Mouse (Mus musculus) stomach, embryonic 14.5 days (tissue): ENCODE results near the gene Cadm1. TPM values are rescaled to one million over a fixed set of nuclear protein-coding genes. Genes with fewer than 3 reads are reported as not detected.

Experiments
- ATAC-seq: fragments of 200-750 bp; cut with Nextera tagmentation; 2 replicates; pipeline ENCODE4 v1.8.0; 2017; ENCODE audit warnings: low read depth, moderate TSS enrichment; ENCODE audit not compliant: insufficient number of reproducible peaks, insufficient read depth, low FRiP score
- H3K27ac ChIP-seq: fragments of 300-500 bp; sonication (generic); 2 replicates; pipeline ENCODE4 v1.5.1; 2014; ENCODE audit warnings: mild to moderate bottlenecking, low read length, moderate library complexity, mixed read lengths
- H3K27me3 ChIP-seq: fragments of 300-500 bp; sonication (generic); 2 replicates; pipeline ENCODE4 v1.6.1; 2014; ENCODE audit warnings: low read length, control low read depth, mixed read lengths; ENCODE audit not compliant: control insufficient read depth, insufficient read depth
- H3K36me3 ChIP-seq: fragments of 300-500 bp; sonication (generic); 2 replicates; pipeline ENCODE4 v1.6.1; 2014; ENCODE audit warnings: mild to moderate bottlenecking, control low read depth, low read length, moderate library complexity, mixed read lengths; ENCODE audit not compliant: control insufficient read depth, insufficient read depth
- H3K4me1 ChIP-seq: fragments of 300-500 bp; sonication (generic); 2 replicates; pipeline ENCODE4 v1.6.1; 2014; ENCODE audit warnings: low read length, control low read depth, mixed read lengths; ENCODE audit not compliant: control insufficient read depth, insufficient read depth
- H3K4me2 ChIP-seq: fragments of 300-500 bp; sonication (generic); replicated peaks from 2 replicates; pipeline ENCODE4 v1.6.1; 2014; ENCODE audit warnings: low read depth, low read length, control low read depth
- H3K4me3 ChIP-seq: fragments of 300-500 bp; sonication (generic); 2 replicates; pipeline ENCODE4 v1.5.1; 2014; ENCODE audit warnings: low read depth, low read length, control low read depth
- H3K9ac ChIP-seq: fragments of 300-500 bp; sonication (generic); replicated peaks from 2 replicates; pipeline ENCODE4 v1.6.1; 2014; ENCODE audit warnings: low read depth, mild to moderate bottlenecking, control low read depth, low read length, moderate library complexity, mixed read lengths
- H3K9me3 ChIP-seq: fragments of 300-500 bp; sonication (generic); 2 replicates; pipeline ENCODE4 v1.6.1; 2016; ENCODE audit warnings: low read depth, low read length, control low read depth; ENCODE audit not compliant: control insufficient read depth
- WGBS: fragments of 180-500 bp; shearing (Covaris S2); extraction: QIAGEN DNeasy Blood & Tissue Kit; methylation state at CpG from one replicate; pipeline ENCODE4 v1.1.7; 2014; 5-methylcytosine and 5-hydroxymethylcytosine counted together
- polyA plus RNA-seq: library from polyadenylated mRNA; unstranded; fragments of >200 nt; fragmentation: Nextera tagmentation; extraction: Ambion mirVana; gene quantifications from 2 replicates; pipeline ENCODE4 v1.2.1, GENCODE M21; 2014

Gene Cadm1
- polyA plus RNA-seq, 1 experiment from 2014 or later, result 70.5 TPM

DNA sequence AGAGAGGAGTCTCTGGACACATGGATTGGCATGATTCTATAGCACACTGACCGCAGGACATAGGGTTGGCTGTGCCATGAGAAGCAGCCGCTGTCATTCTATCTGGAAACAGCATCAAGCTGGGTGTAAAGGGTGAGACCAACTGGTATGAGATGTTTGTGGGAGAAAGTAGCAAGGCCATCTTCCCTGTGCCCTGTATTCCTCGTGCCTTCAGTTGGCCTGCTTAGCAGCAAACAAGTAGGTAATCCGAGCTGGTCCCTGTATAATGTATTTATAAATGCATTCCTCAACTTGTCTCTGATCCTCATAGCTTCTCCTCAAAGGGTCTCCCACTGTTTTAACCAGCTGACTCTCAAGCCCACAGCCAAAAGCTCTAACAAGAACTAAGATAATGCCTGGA is 301.4 kb downstream of the Cadm1 start:
- Histone ChIP-seq H3K27ac (no peak overlapping the region), H3K4me2 (no peak overlapping the region), H3K36me3 (no peaks in the 10 kb centered on the region), H3K4me1 (0 out of 2 replicates have a peak, but pooled peaks cover 12% of the 10 kb centered on the region), H3K4me3 (no peak overlapping the region), H3K9me3 (no peaks in the 10 kb centered on the region), H3K9ac (no peak overlapping the region), H3K27me3 (no peaks in the 10 kb centered on the region)
- ATAC-seq, result no peak
- 70% methylated on average over 4 of the region's 4 CpGs for WGBS

DNA sequence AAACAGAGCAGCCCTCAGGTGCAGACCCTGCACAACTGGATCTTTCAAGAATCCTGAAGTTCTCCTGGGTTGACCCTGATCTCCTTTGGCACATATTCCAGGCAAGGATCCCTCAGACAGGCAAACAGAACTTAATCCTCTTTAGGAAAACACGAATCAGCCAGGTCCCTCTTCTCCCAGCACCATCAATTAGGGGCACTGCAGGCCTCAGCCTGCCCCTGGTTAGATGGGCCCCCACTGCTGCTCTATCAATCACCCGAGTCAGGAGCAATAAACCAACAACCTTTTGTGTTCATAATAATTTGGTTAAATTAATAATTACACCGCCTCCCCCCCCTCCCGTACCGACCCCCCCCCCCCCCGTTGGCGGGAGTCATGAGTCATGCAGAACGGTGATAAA is 308.2 kb downstream of the Cadm1 start:
- Histone ChIP-seq H3K4me2 (no peak overlapping the region; the same call in 1 of the 2 replicates), H3K27ac (no peak overlapping the region), H3K4me1 (0 out of 2 replicates have a peak, but pooled peaks cover 3% of the 10 kb centered on the region), H3K9me3 (no peaks in the 10 kb centered on the region), H3K36me3 (no peaks in the 10 kb centered on the region), H3K9ac (no peak overlapping the region), H3K4me3 (no peak overlapping the region), H3K27me3 (no peaks in the 10 kb centered on the region)
- WGBS, result 6% methylated on average over 7 of the region's 8 CpGs
- no peak; the same call in 1 of the 2 replicates for ATAC-seq

DNA sequence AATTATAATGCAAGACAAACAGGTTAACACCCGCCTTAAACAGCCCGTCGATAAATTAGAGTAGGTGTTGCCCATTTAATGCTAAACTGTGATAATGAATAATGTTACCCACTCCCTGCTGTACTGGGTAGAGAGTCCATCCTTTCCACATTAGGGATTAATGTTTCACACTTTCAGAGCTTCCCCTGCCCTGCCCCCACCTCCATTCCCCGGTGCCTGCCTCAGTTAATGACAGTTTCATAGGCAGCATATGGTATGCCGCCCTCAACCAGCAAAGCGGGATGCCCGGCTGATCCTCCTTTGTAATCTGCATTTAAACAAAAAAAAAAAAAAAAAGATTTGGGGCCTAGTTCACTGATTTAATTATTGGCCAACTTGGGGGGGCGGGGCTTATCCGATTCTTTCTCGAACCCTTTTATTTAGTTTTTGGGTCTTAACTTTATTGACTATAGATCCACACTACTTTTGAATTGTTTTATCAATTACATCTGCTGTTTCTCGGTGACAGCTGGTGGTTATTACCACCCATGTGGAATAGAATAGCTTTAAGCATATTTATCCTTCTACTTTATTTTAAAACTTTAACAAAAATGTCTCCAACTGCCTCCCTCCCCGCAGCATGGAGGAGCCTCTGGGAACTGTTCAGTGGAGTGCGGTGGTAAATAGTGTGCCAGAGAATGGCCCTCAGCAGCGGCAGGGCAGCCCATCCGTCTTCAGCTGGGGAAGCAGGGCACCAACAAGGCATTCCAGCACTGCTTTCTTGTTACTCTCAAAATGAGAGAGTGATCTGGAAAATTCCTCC is 309.1 kb downstream of the Cadm1 start:
- ATAC-seq, result no peak
- WGBS, result 28% methylated on average over 15 of the region's 15 CpGs
- Histone ChIP-seq H3K4me2 (no peak overlapping the region), H3K9me3 (no peaks in the 10 kb centered on the region), H3K27ac (no peak overlapping the region), H3K9ac (no peak overlapping the region), H3K4me1 (0 out of 2 replicates have a peak, but pooled peaks cover 3% of the 10 kb centered on the region), H3K4me3 (no peak overlapping the region), H3K36me3 (no peaks in the 10 kb centered on the region), H3K27me3 (no peaks in the 10 kb centered on the region)

DNA sequence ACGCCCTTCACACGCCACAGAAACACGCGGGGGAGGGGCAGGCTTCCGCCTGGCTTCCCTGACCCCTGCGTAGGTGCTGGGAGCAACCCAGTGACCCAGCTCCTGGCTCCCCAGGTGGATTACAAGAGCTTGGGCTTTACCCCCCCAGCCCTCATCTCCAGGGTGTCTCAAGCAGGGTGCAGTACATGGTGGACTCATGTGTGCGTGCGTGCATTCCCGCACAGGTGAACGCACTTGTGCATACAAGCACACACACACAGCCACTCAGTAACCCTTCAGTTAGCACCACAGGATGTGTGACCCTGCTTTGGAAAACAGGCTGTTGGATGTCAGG is 309.7 kb downstream of the Cadm1 start:
- Histone ChIP-seq H3K27me3 (no peaks in the 10 kb centered on the region), H3K9ac (no peak overlapping the region), H3K4me1 (0 out of 2 replicates have a peak, but pooled peaks cover 3% of the 10 kb centered on the region), H3K4me3 (no peak overlapping the region), H3K36me3 (no peaks in the 10 kb centered on the region), H3K4me2 (no peak overlapping the region), H3K27ac (no peak overlapping the region), H3K9me3 (no peaks in the 10 kb centered on the region)
- WGBS, result 65% methylated on average over 10 of the region's 10 CpGs
- ATAC-seq, result no peak

DNA sequence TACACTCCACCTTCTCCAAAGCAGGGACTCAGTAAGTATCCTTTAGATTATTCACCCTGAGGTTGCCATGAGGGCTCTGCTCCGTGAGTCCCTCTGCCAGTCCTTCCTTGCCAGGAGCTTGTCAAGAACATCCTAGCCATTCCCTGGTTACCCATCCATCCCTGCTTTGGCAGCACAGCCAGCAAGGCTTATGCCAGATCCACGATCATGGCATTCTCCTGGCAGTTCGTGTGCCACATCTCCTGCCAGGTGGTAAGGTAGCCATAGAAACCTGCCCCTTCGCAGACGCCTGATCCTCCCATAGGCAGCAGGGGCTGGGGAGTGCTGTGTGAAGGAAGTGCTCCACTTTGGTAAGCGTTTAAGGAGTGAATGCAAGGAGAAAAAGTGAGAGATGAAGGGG is 313.4 kb downstream of the Cadm1 start:
- Histone ChIP-seq H3K9me3 (no peaks in the 10 kb centered on the region), H3K27me3 (no peaks in the 10 kb centered on the region), H3K4me3 (no peak overlapping the region), H3K27ac (no peak overlapping the region), H3K36me3 (no peaks in the 10 kb centered on the region), H3K4me2 (no peak overlapping the region), H3K4me1 (0 out of 2 replicates have a peak, but pooled peaks cover 3% of the 10 kb centered on the region), H3K9ac (no peak overlapping the region)
- ATAC-seq, result no peak
- 86% methylated on average over 6 of the region's 6 CpGs for WGBS

DNA sequence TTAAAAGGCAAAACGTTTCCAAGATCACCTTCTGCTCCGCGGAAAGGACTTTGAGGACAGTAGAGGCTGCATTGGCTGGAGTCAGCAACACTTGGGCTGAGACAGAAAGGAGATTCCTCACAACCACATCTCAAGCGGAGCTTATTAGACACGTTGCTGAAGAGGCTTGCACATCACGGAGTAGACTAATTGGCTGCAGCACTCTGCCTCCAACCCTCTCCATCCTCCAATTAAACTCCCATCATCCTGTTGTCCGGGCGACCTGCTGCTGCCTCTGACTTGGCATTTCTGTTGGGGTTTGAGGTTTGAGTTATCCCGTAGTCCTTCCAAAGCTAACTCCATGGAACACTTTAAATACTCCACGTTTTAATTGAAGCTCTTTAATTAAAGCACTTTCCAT is 316.3 kb downstream of the Cadm1 start:
- Histone ChIP-seq H3K4me3 (no peak overlapping the region), H3K9me3 (no peaks in the 10 kb centered on the region), H3K27ac (no peak overlapping the region), H3K27me3 (no peaks in the 10 kb centered on the region), H3K4me1 (no peaks in the 10 kb centered on the region), H3K9ac (no peak overlapping the region), H3K36me3 (no peaks in the 10 kb centered on the region), H3K4me2 (no peak overlapping the region)
- WGBS, result 75% methylated on average over 10 of the region's 10 CpGs
- no peak for ATAC-seq

DNA sequence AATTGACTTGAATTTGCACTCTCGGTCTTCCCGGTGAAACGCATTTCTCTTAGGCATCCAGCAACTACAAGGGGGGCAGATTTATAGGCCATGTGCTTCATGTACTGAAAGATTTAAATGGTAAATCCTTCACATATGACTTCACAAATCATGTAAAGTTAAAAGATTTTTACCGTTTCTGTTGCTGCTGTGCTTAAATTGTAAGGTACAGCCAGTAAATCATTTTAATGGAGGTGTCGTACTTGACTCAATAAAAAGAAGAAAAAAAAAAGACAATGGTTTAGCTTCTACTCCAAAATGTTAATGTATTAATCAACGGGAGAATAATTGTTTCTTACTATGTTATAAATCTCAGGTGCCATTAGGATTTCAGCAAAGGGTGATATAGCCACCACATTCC is 317.0 kb downstream of the Cadm1 start:
- Histone ChIP-seq H3K9ac (no peak overlapping the region), H3K36me3 (no peaks in the 10 kb centered on the region), H3K4me1 (no peaks in the 10 kb centered on the region), H3K4me2 (no peak overlapping the region), H3K27me3 (no peaks in the 10 kb centered on the region), H3K9me3 (no peaks in the 10 kb centered on the region), H3K4me3 (no peak overlapping the region), H3K27ac (no peak overlapping the region)
- WGBS, result 48% methylated on average over 6 of the region's 6 CpGs
- ATAC-seq, result no peak

DNA sequence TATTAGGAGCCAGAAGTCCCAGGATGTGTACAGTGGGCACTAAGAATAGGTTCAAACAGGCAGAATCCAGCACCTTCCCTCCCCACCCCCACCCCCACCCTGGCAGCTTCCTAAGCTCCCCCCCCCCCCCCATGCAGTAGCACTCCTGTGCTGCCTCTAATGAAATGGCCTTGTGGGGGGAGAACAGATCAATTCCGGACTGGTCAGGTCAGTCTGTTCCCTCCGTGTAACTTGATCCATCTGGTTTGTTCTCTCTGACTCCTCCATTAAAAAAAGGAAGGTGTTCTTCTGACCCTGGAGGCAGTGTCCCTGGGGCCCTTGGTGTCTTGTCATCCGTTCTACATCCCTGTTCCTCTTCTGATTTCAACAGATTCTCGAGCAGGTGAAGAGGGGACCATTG is 317.8 kb downstream of the Cadm1 start:
- no peak overlapping the region for H3K4me3 ChIP-seq
- no peaks in the 10 kb centered on the region for H3K9me3 ChIP-seq
- no peaks in the 10 kb centered on the region for H3K36me3 ChIP-seq
- H3K4me2 ChIP-seq, result no peak overlapping the region
- H3K27me3 ChIP-seq, result no peaks in the 10 kb centered on the region
- ATAC-seq, result no peak
- no peak overlapping the region for H3K27ac ChIP-seq
- 28% methylated on average over 4 of the region's 4 CpGs for WGBS
- H3K4me1 ChIP-seq, result no peaks in the 10 kb centered on the region
- H3K9ac ChIP-seq, result no peak overlapping the region

DNA sequence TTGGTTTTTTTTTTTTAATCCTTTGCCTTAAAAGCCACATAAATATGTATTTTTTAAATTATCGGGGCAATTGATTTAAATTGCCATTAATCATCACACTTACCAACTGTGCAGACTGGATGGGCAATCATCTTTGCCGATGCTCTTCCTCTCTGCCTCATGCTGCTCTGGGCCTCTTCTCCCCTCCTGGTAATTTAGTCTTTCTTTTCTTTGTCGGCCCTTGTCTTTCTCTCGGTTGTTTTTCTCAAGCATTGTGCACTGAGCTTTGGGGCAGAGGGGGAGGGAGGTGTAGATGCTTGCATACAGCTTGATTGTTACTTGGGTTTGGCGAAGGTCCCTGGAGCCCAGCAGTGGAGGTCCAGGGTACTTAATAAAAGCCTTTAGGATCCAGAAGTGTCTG is 318.8 kb downstream of the Cadm1 start:
- Histone ChIP-seq H3K27ac (no peak overlapping the region), H3K9me3 (no peaks in the 10 kb centered on the region), H3K4me1 (no peaks in the 10 kb centered on the region), H3K36me3 (no peaks in the 10 kb centered on the region), H3K4me2 (no peak overlapping the region), H3K9ac (no peak overlapping the region), H3K4me3 (no peak overlapping the region), H3K27me3 (no peaks in the 10 kb centered on the region)
- 62% methylated on average over 5 of the region's 5 CpGs for WGBS
- ATAC-seq, result no peak
